ENCODE assay signal across 9 mouse cellular contexts in genomic region chr9:70392563-70392907, GRCm38 (mm10). TPM values are rescaled to one million over a fixed set of nuclear protein-coding genes. Genes with fewer than 3 reads are reported as not detected.
DNase-seq lines count a peak whose midpoint lies in the region; ATAC-seq and TF ChIP-seq lines count a peak whose summit lies in the region.
"Had no signal": no experiment of that assay in that cellular context is flagged by ENCODE, and none has a peak within 500 bp of the region (broad histone marks: within the 10 kb centered on the region; RNA-seq: fewer than 3 reads in every experiment).

No protein-coding gene starts in this region.

- peak overlapping the region; percentile 76 for H3K4me3 ChIP-seq in megakaryocyte, embryonic 14.5 days (replicated peaks)
- no peak overlapping the region for H3K4me3 ChIP-seq in embryonic facial prominence, embryonic 11.5 days (ENCODE audit: low read depth, low read length)
- H3K4me3 ChIP-seq in hindbrain, embryonic 12.5 days, result no peak overlapping the region
- H3K4me3 ChIP-seq in layer of hippocampus, adult 2 months, result no peak overlapping the region
- H3K4me3 ChIP-seq in midbrain, embryonic 15.5 days, result no peak overlapping the region
- H3K4me3 ChIP-seq: liver, embryonic 15.5 days had no signal

- peak; percentile 86 for TF ChIP-seq CTCF in layer of hippocampus, adult 2 months (conservative IDR thresholded peaks at IDR 0.05)

- peaks cover 55% of the 10 kb centered on the region for H3K36me3 ChIP-seq in megakaryocyte, embryonic 14.5 days (replicated peaks; ENCODE audit: low read length)
- no peaks in the 10 kb centered on the region for H3K36me3 ChIP-seq in embryonic facial prominence, embryonic 11.5 days (replicated peaks; ENCODE audit: control insufficient read depth, insufficient read depth, low read depth, low read length)
- peaks cover 9% of the 10 kb centered on the region for H3K36me3 ChIP-seq in hindbrain, embryonic 12.5 days
- H3K36me3 ChIP-seq in midbrain, embryonic 15.5 days (replicated peaks), result no peaks in the 10 kb centered on the region
- H3K36me3 ChIP-seq: liver, embryonic 15.5 days had no signal

- ATAC-seq in megakaryocyte, adult 5-6 weeks (ENCODE audit: poor library complexity, severe bottlenecking), result no peak
- ATAC-seq in embryonic facial prominence, embryonic 11.5 days (replicated peaks; ENCODE audit: insufficient number of reproducible peaks, low FRiP score, low TSS enrichment, low read depth), result no peak
- ATAC-seq in hindbrain, embryonic 12.5 days (ENCODE audit: low FRiP score), result peak; percentile 73
- ATAC-seq in midbrain, embryonic 15.5 days (replicated peaks), result peak; percentile 65

- H3K27me3 ChIP-seq in megakaryocyte, embryonic 14.5 days (replicated peaks), result no peaks in the 10 kb centered on the region
- H3K27me3 ChIP-seq in embryonic facial prominence, embryonic 11.5 days (ENCODE audit: control insufficient read depth, insufficient read depth, low read length), result no peaks in the 10 kb centered on the region
- H3K27me3 ChIP-seq in hindbrain, embryonic 12.5 days, result no peaks in the 10 kb centered on the region
- no peaks in the 10 kb centered on the region for H3K27me3 ChIP-seq in midbrain, embryonic 15.5 days (replicated peaks)
- H3K27me3 ChIP-seq: liver, embryonic 15.5 days had no signal

- no peak overlapping the region for H3K9ac ChIP-seq in embryonic facial prominence, embryonic 11.5 days (replicated peaks; ENCODE audit: low read length)
- no peak overlapping the region for H3K9ac ChIP-seq in hindbrain, embryonic 12.5 days
- no peak overlapping the region for H3K9ac ChIP-seq in midbrain, embryonic 15.5 days
- H3K9ac ChIP-seq: liver, embryonic 15.5 days had no signal

- H3K4me1 ChIP-seq in megakaryocyte, embryonic 14.5 days, result peaks cover 70% of the 10 kb centered on the region
- no peaks in the 10 kb centered on the region for H3K4me1 ChIP-seq in embryonic facial prominence, embryonic 11.5 days (ENCODE audit: control insufficient read depth, insufficient read depth, low read length)
- H3K4me1 ChIP-seq in hindbrain, embryonic 12.5 days, result peaks cover 3% of the 10 kb centered on the region; the same call in 1 of the 2 replicates
- H3K4me1 ChIP-seq in midbrain, embryonic 15.5 days, result peaks cover 5% of the 10 kb centered on the region; the same call in 1 of the 2 replicates
- H3K4me1 ChIP-seq: liver, embryonic 15.5 days had no signal

- 26% methylated on average over 6 of the region's 6 CpGs for WGBS in embryonic facial prominence, embryonic 11.5 days
- 21% methylated on average over 6 of the region's 6 CpGs for WGBS in hindbrain, embryonic 12.5 days
- 29% methylated on average over 6 of the region's 6 CpGs for WGBS in midbrain, embryonic 15.5 days

- H3K9me3 ChIP-seq in megakaryocyte, embryonic 14.5 days, result no peaks in the 10 kb centered on the region
- no peaks in the 10 kb centered on the region for H3K9me3 ChIP-seq in embryonic facial prominence, embryonic 11.5 days (replicated peaks; ENCODE audit: control insufficient read depth, low read length)
- no peaks in the 10 kb centered on the region for H3K9me3 ChIP-seq in hindbrain, embryonic 12.5 days (replicated peaks)
- no peaks in the 10 kb centered on the region for H3K9me3 ChIP-seq in midbrain, embryonic 15.5 days
- H3K9me3 ChIP-seq: liver, embryonic 15.5 days had no signal

- no peak overlapping the region for H3K27ac ChIP-seq in embryonic facial prominence, embryonic 11.5 days (replicated peaks; ENCODE audit: low read depth, low read length)
- no peak overlapping the region for H3K27ac ChIP-seq in hindbrain, embryonic 12.5 days
- no peak overlapping the region for H3K27ac ChIP-seq in layer of hippocampus, adult 2 months
- no peak overlapping the region for H3K27ac ChIP-seq in midbrain, embryonic 15.5 days
- H3K27ac ChIP-seq: liver, embryonic 15.5 days had no signal

- no peak overlapping the region for H3K4me2 ChIP-seq in embryonic facial prominence, embryonic 11.5 days (ENCODE audit: low read depth, low read length)
- no peak overlapping the region for H3K4me2 ChIP-seq in hindbrain, embryonic 12.5 days (replicated peaks)
- H3K4me2 ChIP-seq in midbrain, embryonic 15.5 days, result no peak overlapping the region
- H3K4me2 ChIP-seq: liver, embryonic 15.5 days had no signal

- DNase-seq in adrenal gland, adult 8-10 months, result peak; percentile 34
- peak; percentile 67 for DNase-seq in embryonic facial prominence, embryonic 11.5 days (ENCODE audit: low spot score)
- DNase-seq in layer of hippocampus, adult 2 months (ENCODE audit: low spot score in 2 of 2), result peak; percentile 51 to 60
- DNase-seq in spleen, adult 18-20 months, result no peak

RNA-seq across cellular contexts. Expression of gene Ccnb2, which starts 28.8 kb away (rescaled TPM):
- polyA plus RNA-seq in megakaryocyte, embryonic 14.5 days (2012; ENCODE audit: insufficient read depth, low replicate concordance), result 1.5 and 16.4 TPM in 2 replicates
- total RNA-seq in megakaryocyte, adult 5-6 weeks (2015), result 176 and 191 TPM in 2 replicates
- total RNA-seq in megakaryocyte, adult 5-6 weeks (2017), result 126 and 128 TPM in 2 replicates
- total RNA-seq in adrenal gland, adult 8-10 months (2022), result 1 to 10 TPM in 3 of 4 experiments, under 1 TPM in 1; 0.73 to 2.9 (median 1.5) TPM
- polyA plus RNA-seq in embryonic facial prominence, embryonic 11.5 days (2014; fragmentation: Nextera tagmentation; extraction: Ambion mirVana), result 235 and 253 TPM in 2 replicates
- polyA plus RNA-seq in hindbrain, embryonic 12.5 days (2016; fragmentation: Nextera tagmentation; extraction: Ambion mirVana), result 118 and 129 TPM in 2 replicates
- 1 to 10 TPM; 1.2 to 1.4 TPM for total RNA-seq in layer of hippocampus, adult 2 months (2021)
- polyA plus RNA-seq in midbrain, embryonic 15.5 days (2015; fragmentation: Nextera tagmentation; extraction: Ambion mirVana), result 22.5 and 29.4 TPM in 2 replicates

Comparison
In these comparisons a context has a peak if more than half of its experiments do, and no peak if none do; other contexts are left out.
1. ATAC-seq: peak in hindbrain, embryonic 12.5 days (single experiment) and midbrain, embryonic 15.5 days (single experiment); none in megakaryocyte, adult 5-6 weeks (single experiment) and embryonic facial prominence, embryonic 11.5 days (single experiment).
2. DNase-seq: peak in adrenal gland, adult 8-10 months (single experiment), embryonic facial prominence, embryonic 11.5 days (single experiment) and layer of hippocampus, adult 2 months (2 of 2); none in spleen, adult 18-20 months (0 of 2).